Comparison of ENCODE assay signal across 14 mouse cellular contexts in genomic region chr13:48075315-48075714, GRCm38 (mm10).
DNase-seq lines count a peak whose midpoint lies in the region.
"Had no signal": no experiment of that assay in that cellular context is flagged by ENCODE, and none has a peak within 500 bp of the region (broad histone marks: within the 10 kb centered on the region; RNA-seq: fewer than 3 reads in every experiment).

No protein-coding gene starts in this region.

- peak; percentile 3 to 7 for DNase-seq in left cerebral cortex, postnatal 14 days (ENCODE audit: low spot score in 2 of 2)
- DNase-seq in left cerebral cortex, postnatal 36 days (ENCODE audit: low spot score in 2 of 2): no peak
- DNase-seq in right cerebral cortex, adult 18-20 months: peak; percentile 7
- no peak for DNase-seq in right cerebral cortex, postnatal 14 days
- peak; percentile 29 for DNase-seq in lung, postnatal 10 days
- no peak for DNase-seq in adrenal gland, postnatal 14 days
- DNase-seq in spleen, adult 18-20 months: no peak
- DNase-seq: B cell, adult 2 months; cerebellum, adult 11 months; cerebellum, adult 9-10 months; cerebellum, postnatal 36 days; heart, adult 2 months; kidney, postnatal 25 days; thymus, postnatal 14 days had no signal

- intact Hi-C loops in left cerebral cortex, postnatal 14 days (cut with DNase I): no loop called here
- intact Hi-C loops in left cerebral cortex, postnatal 36 days (cut with DNase I): no loop called here

Comparison
In these comparisons a context has a peak if more than half of its experiments do, and no peak if none do; other contexts are left out.
1. DNase-seq: peak in left cerebral cortex, postnatal 14 days (2 of 2), right cerebral cortex, adult 18-20 months (single experiment) and lung, postnatal 10 days (single experiment); none in left cerebral cortex, postnatal 36 days (0 of 2), right cerebral cortex, postnatal 14 days (single experiment), adrenal gland, postnatal 14 days (single experiment) and spleen, adult 18-20 months (0 of 2).